Mouse (Mus musculus) neural tube, embryonic 12.5 days (tissue): Measurements from ENCODE around the gene Foxi1. TPM values are rescaled to one million over a fixed set of nuclear protein-coding genes. Genes with fewer than 3 reads are reported as not detected.

Experiments
- ATAC-seq: fragments of 200-750 bp; cut with Nextera tagmentation; 2 replicates; pipeline ENCODE4 v1.8.0; 2017; ENCODE audit warnings: low read depth, mild to moderate bottlenecking, moderate TSS enrichment, moderate library complexity; ENCODE audit not compliant: low FRiP score
- H3K27ac ChIP-seq: fragments of 300-500 bp; sonication (generic); 2 replicates; pipeline ENCODE4 v1.5.1; 2016
- H3K27me3 ChIP-seq: fragments of 300-500 bp; sonication (generic); replicated peaks from 2 replicates; pipeline ENCODE4 v1.6.1; 2016; ENCODE audit warnings: mild to moderate bottlenecking
- H3K36me3 ChIP-seq: fragments of 300-500 bp; sonication (generic); 2 replicates; pipeline ENCODE4 v1.6.1; 2016; ENCODE audit warnings: mild to moderate bottlenecking
- H3K4me1 ChIP-seq: fragments of 300-500 bp; sonication (generic); 2 replicates; pipeline ENCODE4 v1.6.1; 2016
- H3K4me2 ChIP-seq: fragments of 300-500 bp; sonication (generic); replicated peaks from 2 replicates; pipeline ENCODE4 v1.6.1; 2016; ENCODE audit warnings: mild to moderate bottlenecking
- H3K4me3 ChIP-seq: fragments of 300-500 bp; sonication (generic); 2 replicates; pipeline ENCODE4 v1.5.1; 2016
- H3K9ac ChIP-seq: fragments of 300-500 bp; sonication (generic); 2 replicates; pipeline ENCODE4 v1.6.1; 2016; ENCODE audit warnings: mild to moderate bottlenecking
- H3K9me3 ChIP-seq: fragments of 300-500 bp; sonication (generic); 2 replicates; pipeline ENCODE4 v1.6.1; 2016; ENCODE audit warnings: mild to moderate bottlenecking
- WGBS: fragments of 180-500 bp; shearing (Covaris S2); methylation state at CpG from one replicate; pipeline ENCODE4 v1.1.7; 2016; 5-methylcytosine and 5-hydroxymethylcytosine counted together
- polyA plus RNA-seq: library from polyadenylated mRNA; unstranded; fragments of >200 nt; fragmentation: Nextera tagmentation; extraction: Ambion mirVana; gene quantifications from 2 replicates; pipeline ENCODE4 v1.2.1, GENCODE M21; 2016

Foxi1 gene
- polyA plus RNA-seq, 1 experiment from 2014 or later = not detected

GRCm38 (mm10) chr11:34194158-34194941 is 13.5 kb downstream of the Foxi1 start:
- WGBS = 73% methylated on average over 9 of the region's 9 CpGs
- Histone ChIP-seq H3K9me3 (no peaks in the 10 kb centered on the region), H3K4me1 (no peaks in the 10 kb centered on the region), H3K4me2 (no peak overlapping the region), H3K36me3 (no peaks in the 10 kb centered on the region), H3K4me3 (no peak overlapping the region), H3K27me3 (no peaks in the 10 kb centered on the region), H3K9ac (no peak overlapping the region), H3K27ac (no peak overlapping the region)
- no peak for ATAC-seq

DNA sequence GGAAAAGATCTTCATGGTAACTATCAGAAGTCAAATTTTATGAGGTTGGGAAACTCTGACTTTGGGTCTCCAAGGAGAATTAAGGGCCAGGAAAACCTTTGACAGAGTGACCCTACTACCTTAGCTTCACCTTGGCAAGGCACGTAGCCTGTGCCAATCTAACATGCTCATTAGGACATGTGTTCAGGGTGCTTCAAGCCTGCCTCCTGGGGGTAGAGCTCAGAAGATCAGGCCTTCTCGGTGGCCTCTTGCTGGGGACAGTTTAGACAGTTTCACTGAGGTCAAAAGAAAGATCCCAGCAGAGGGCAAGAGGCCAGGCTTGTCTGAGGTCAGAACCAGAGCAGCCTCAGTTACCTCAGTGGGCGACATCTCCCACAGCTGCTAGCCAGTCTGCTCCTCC is 14.2 kb downstream of the Foxi1 start:
- Histone ChIP-seq H3K4me2 (no peak overlapping the region), H3K27ac (no peak overlapping the region), H3K9ac (no peak overlapping the region), H3K4me3 (no peak overlapping the region), H3K27me3 (no peaks in the 10 kb centered on the region), H3K9me3 (no peaks in the 10 kb centered on the region), H3K4me1 (no peaks in the 10 kb centered on the region), H3K36me3 (no peaks in the 10 kb centered on the region)
- no peak for ATAC-seq
- WGBS = 62% methylated on average over 3 of the region's 3 CpGs

GRCm38 (mm10) chr11:34184266-34184665 is 23.6 kb downstream of the Foxi1 start:
- no peaks in the 10 kb centered on the region for H3K36me3 ChIP-seq
- H3K9me3 ChIP-seq = no peaks in the 10 kb centered on the region
- H3K27me3 ChIP-seq = no peaks in the 10 kb centered on the region
- H3K4me3 ChIP-seq = no peak overlapping the region
- H3K4me1 ChIP-seq = peaks cover 9% of the 10 kb centered on the region
- no peak overlapping the region for H3K27ac ChIP-seq
- WGBS = 72% methylated on average over 2 of the region's 2 CpGs
- ATAC-seq = no peak
- no peak overlapping the region for H3K4me2 ChIP-seq
- H3K9ac ChIP-seq = no peak overlapping the region

GRCm38 (mm10) chr11:34181214-34182117 is 26.4 kb downstream of the Foxi1 start:
- H3K4me2 ChIP-seq = no peak overlapping the region
- no peaks in the 10 kb centered on the region for H3K36me3 ChIP-seq
- no peaks in the 10 kb centered on the region for H3K27me3 ChIP-seq
- H3K9me3 ChIP-seq = no peaks in the 10 kb centered on the region
- peaks cover 9% of the 10 kb centered on the region for H3K4me1 ChIP-seq
- H3K4me3 ChIP-seq = no peak overlapping the region
- peak; percentile 86 for ATAC-seq
- 40% methylated on average over 8 of the region's 8 CpGs for WGBS
- no peak overlapping the region for H3K27ac ChIP-seq
- H3K9ac ChIP-seq = no peak overlapping the region

GRCm38 (mm10) chr11:34178752-34179151 is 29.1 kb downstream of the Foxi1 start:
- Histone ChIP-seq H3K9me3 (no peaks in the 10 kb centered on the region), H3K4me1 (peaks cover 9% of the 10 kb centered on the region), H3K4me3 (no peak overlapping the region), H3K4me2 (no peak overlapping the region), H3K36me3 (no peaks in the 10 kb centered on the region), H3K9ac (no peak overlapping the region), H3K27me3 (no peaks in the 10 kb centered on the region), H3K27ac (no peak overlapping the region)
- 81% methylated on average over 2 of the region's 2 CpGs for WGBS
- ATAC-seq = no peak

DNA sequence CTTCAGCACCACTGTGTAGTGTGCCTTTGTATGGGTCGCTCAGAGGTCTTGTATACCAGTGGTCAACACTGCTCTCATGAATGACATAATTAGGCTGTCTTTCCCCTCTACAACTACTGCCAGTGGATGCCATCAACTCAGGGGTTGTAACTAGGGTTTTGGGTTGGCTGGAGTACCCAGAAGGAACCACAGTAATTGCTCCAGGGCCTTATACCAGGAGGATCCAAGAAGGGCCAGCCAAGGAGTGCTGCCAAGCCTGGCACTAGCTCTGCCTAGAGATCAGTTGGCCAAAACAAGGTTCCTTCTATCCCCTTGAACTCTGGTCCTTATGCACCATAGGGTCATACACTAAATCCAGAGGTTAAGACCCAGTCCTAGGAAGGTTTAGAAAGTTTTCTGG is 31.5 kb downstream of the Foxi1 start:
- Histone ChIP-seq H3K27me3 (no peaks in the 10 kb centered on the region), H3K9me3 (no peaks in the 10 kb centered on the region), H3K36me3 (no peaks in the 10 kb centered on the region), H3K4me2 (no peak overlapping the region), H3K9ac (no peak overlapping the region), H3K4me1 (no peaks in the 10 kb centered on the region), H3K27ac (no peak overlapping the region), H3K4me3 (no peak overlapping the region)
- ATAC-seq = no peak
- 80% methylated on average over 1 of the region's 1 CpGs for WGBS

DNA sequence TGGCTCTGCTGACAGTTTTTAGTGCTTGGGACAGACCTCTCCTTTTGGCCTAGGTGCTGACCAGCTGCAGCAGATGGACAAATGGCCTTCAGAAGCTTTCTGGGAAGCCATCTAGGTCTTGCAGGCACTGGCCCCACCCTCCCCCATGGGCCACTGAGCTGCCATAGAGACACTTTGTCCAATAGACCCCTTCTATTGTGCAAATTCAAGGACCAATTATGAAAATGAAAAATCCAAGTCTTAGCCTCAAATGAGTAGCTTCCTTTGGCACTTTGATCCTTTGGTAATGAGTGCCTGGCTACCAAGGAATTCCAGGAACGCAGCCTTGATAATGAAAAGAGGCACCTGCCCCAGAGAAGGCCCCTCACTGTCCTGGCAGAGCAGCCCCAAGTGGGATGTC is 36.7 kb downstream of the Foxi1 start:
- H3K4me1 ChIP-seq = no peaks in the 10 kb centered on the region
- H3K9me3 ChIP-seq = no peaks in the 10 kb centered on the region
- no peak overlapping the region for H3K4me2 ChIP-seq
- 88% methylated on average over 1 of the region's 1 CpGs for WGBS
- H3K4me3 ChIP-seq = no peak overlapping the region
- H3K27me3 ChIP-seq = no peaks in the 10 kb centered on the region
- no peak overlapping the region for H3K9ac ChIP-seq
- no peak for ATAC-seq
- no peak overlapping the region for H3K27ac ChIP-seq
- H3K36me3 ChIP-seq = no peaks in the 10 kb centered on the region

DNA sequence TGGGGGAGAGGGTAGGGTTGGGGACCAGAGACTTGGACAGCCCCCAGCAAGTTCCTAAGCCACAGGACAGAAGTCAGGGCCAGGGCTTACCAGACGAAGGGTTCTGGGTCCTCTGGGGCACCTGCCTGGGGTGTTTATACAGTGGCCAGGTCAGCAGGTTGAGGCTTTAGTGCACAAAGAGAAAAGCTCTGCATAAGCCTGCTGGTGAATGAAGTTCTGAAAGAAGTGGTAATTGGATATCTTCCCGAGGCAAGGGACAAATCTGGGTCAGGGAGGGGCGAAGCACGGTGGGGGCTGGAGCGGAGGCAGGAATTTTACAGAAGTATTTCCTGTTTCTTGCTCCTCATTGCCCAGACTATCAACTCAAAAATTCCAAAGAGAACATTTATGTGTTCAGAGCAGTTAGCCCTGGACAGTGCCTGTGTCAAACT is 38.4 kb downstream of the Foxi1 start:
- ATAC-seq = no peak
- H3K27ac ChIP-seq = no peak overlapping the region
- H3K36me3 ChIP-seq = no peaks in the 10 kb centered on the region
- 47% methylated on average over 5 of the region's 5 CpGs for WGBS
- no peak overlapping the region for H3K9ac ChIP-seq
- no peaks in the 10 kb centered on the region for H3K27me3 ChIP-seq
- no peaks in the 10 kb centered on the region for H3K9me3 ChIP-seq
- H3K4me2 ChIP-seq = no peak overlapping the region
- H3K4me1 ChIP-seq = no peaks in the 10 kb centered on the region
- no peak overlapping the region for H3K4me3 ChIP-seq

GRCm38 (mm10) chr11:34166392-34166791 is 41.5 kb downstream of the Foxi1 start:
- Histone ChIP-seq H3K4me3 (no peak overlapping the region), H3K27me3 (no peaks in the 10 kb centered on the region), H3K4me2 (no peak overlapping the region), H3K9me3 (peaks cover 8% of the 10 kb centered on the region), H3K27ac (no peak overlapping the region), H3K4me1 (no peaks in the 10 kb centered on the region), H3K9ac (no peak overlapping the region), H3K36me3 (no peaks in the 10 kb centered on the region)
- 77% methylated on average over 4 of the region's 4 CpGs for WGBS
- ATAC-seq = no peak

DNA sequence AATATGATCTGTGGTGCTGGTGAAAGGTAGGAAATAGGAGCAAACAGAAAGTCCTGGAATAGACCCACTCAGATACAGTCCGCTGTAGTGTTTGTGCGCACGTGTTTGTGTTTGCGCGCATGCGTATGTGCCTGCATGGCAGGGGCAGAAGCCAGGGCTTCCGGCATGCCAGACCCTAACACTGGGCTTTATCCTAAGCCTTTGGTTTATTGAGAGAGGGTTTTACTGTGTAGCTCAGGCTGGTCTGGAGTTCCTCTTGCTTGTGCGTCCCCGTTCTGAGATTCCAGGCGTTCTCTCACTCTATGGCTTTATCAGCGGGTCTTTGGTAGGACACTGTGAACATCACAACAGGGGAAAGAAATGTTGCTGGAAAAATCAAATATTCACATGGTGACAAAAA is 42.6 kb downstream of the Foxi1 start:
- WGBS = 97% methylated on average over 11 of the region's 11 CpGs
- no peak for ATAC-seq
- no peaks in the 10 kb centered on the region for H3K36me3 ChIP-seq
- no peak overlapping the region for H3K4me3 ChIP-seq
- no peak overlapping the region for H3K4me2 ChIP-seq
- no peaks in the 10 kb centered on the region for H3K27me3 ChIP-seq
- no peak overlapping the region for H3K27ac ChIP-seq
- no peaks in the 10 kb centered on the region for H3K4me1 ChIP-seq
- H3K9ac ChIP-seq = no peak overlapping the region
- peaks cover 10% of the 10 kb centered on the region for H3K9me3 ChIP-seq

DNA sequence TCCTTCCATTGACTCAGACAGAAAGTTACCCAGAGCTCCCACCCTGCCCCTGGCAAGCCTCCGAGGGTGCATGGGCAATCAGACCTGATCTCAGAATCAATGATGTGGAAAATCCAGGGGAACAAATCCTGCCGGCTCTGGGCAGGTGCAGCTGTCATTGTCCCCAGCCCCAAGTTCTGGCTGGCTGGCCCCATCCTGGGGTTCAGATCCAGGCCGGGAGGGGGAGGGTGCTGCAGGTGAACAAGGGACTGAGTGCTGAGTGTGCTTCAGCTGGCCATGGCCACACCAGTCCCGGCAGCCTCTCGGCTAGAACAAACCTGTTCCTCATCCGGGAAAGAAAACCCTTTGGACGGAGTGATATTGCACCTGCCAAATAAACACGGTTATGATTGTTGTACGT is 49.0 kb downstream of the Foxi1 start:
- Histone ChIP-seq H3K27me3 (no peaks in the 10 kb centered on the region), H3K4me1 (no peaks in the 10 kb centered on the region), H3K36me3 (no peaks in the 10 kb centered on the region), H3K4me3 (no peak overlapping the region), H3K9ac (no peak overlapping the region), H3K9me3 (peaks cover 10% of the 10 kb centered on the region), H3K27ac (no peak overlapping the region), H3K4me2 (no peak overlapping the region)
- 85% methylated on average over 9 of the region's 9 CpGs for WGBS
- ATAC-seq = no peak

- no peaks in the 10 kb centered on the region for H3K4me1 ChIP-seq
- H3K4me3 ChIP-seq = no peak overlapping the region
- WGBS = 75% methylated on average over 7 of the region's 7 CpGs
- ATAC-seq = no peak
- H3K9me3 ChIP-seq = no peaks in the 10 kb centered on the region
- H3K4me2 ChIP-seq = no peak overlapping the region
- H3K27ac ChIP-seq = no peak overlapping the region
- H3K9ac ChIP-seq = no peak overlapping the region
- no peaks in the 10 kb centered on the region for H3K36me3 ChIP-seq
- H3K27me3 ChIP-seq = no peaks in the 10 kb centered on the region
Observed at GRCm38 (mm10) chr11:34155235-34155634, 52.7 kb downstream of the Foxi1 start.
